Mouse (Mus musculus) testis, adult 2 months (tissue): ENCODE results near the gene Wnt5b. TPM values are rescaled to one million over a fixed set of nuclear protein-coding genes. Genes with fewer than 3 reads are reported as not detected.

Experiments
- H3K27ac ChIP-seq: fragments of 200-500 bp; 2 replicates; pipeline ENCODE4 v1.5.1; 2012; ENCODE audit warnings: low read depth, low read length; ENCODE audit not compliant: control insufficient read depth, insufficient read depth
- H3K27me3 ChIP-seq: fragments of 200-500 bp; 2 replicates; pipeline ENCODE4 v1.6.1; 2012; ENCODE audit warnings: mild to moderate bottlenecking, low read length, moderate library complexity; ENCODE audit not compliant: control insufficient read depth, insufficient read depth
- H3K36me3 ChIP-seq: fragments of 200-500 bp; 2 replicates; pipeline ENCODE4 v1.6.1; 2012; ENCODE audit warnings: mild to moderate bottlenecking, low read length; ENCODE audit not compliant: control insufficient read depth, insufficient read depth
- H3K4me1 ChIP-seq: fragments of 200-500 bp; 2 replicates; pipeline ENCODE4 v1.6.1; 2012; ENCODE audit warnings: low read length; ENCODE audit not compliant: control insufficient read depth, insufficient read depth
- H3K4me3 ChIP-seq: fragments of 200-500 bp; 2 replicates; pipeline ENCODE4 v1.5.1; 2012; ENCODE audit warnings: low read depth, mild to moderate bottlenecking, low read length, moderate library complexity, mixed read lengths; ENCODE audit not compliant: control insufficient read depth
- CTCF ChIP-seq: fragments of 200-500 bp; IDR thresholded peaks from 2 replicates; pipeline ENCODE4 v1.5.1; 2012; ENCODE audit warnings: low read depth, mild to moderate bottlenecking, inconsistent platforms, low read length, moderate library complexity; ENCODE audit not compliant: control insufficient read depth, insufficient read depth, insufficient replicate concordance
- POLR2A ChIP-seq: fragments of 200-500 bp; IDR thresholded peaks from 2 replicates; pipeline ENCODE4 v1.6.1; 2012; ENCODE audit warnings: low read depth, mild to moderate bottlenecking, inconsistent platforms, low read length, moderate library complexity; ENCODE audit not compliant: control insufficient read depth
- polyA plus RNA-seq: library from polyadenylated mRNA; depleted of rRNA; stranded (reverse); fragments of >200 nt; gene quantifications from 2 replicates; pipeline ENCODE4 v1.2.3, GENCODE M21; 2012

Gene Wnt5b
- polyA plus RNA-seq, 1 experiment, result 3.8 TPM

- no peaks in the 10 kb centered on the region for H3K27me3 ChIP-seq
- no peak overlapping the region for H3K27ac ChIP-seq
- peaks cover 4% of the 10 kb centered on the region for H3K4me1 ChIP-seq
- no peaks in the 10 kb centered on the region for H3K36me3 ChIP-seq
- TF ChIP-seq POLR2A, result no peak
- no peak for TF ChIP-seq CTCF
- H3K4me3 ChIP-seq, result no peak overlapping the region
These were observed 22.7 kb downstream of the Wnt5b start for GRCm38 (mm10) chr6:119521482-119521900.

DNA sequence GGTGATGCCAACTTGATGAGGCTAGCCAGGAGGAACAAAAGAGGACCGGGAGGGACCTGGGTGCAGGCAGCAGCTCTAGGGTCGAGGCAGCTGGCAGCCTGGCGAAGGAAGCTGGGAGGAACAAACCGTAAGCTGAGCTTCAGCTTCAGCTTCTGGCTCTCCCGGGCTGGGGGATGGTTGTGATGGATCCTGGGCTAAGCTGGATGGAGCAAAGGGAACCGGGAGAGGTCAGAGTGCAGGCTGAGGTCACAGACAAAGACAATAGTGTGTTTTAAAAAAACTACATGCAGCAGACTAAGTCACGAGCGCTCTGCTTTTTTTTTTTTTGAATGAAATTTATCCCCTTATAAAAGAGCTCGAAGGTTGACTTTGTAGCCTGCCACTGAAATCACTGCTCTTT lies 23.4 kb downstream of the Wnt5b start:
- H3K4me1 ChIP-seq, result no peaks in the 10 kb centered on the region
- H3K4me3 ChIP-seq, result no peak overlapping the region
- H3K36me3 ChIP-seq, result no peaks in the 10 kb centered on the region
- H3K27me3 ChIP-seq, result no peaks in the 10 kb centered on the region
- no peak for TF ChIP-seq CTCF
- no peak for TF ChIP-seq POLR2A
- H3K27ac ChIP-seq, result no peak overlapping the region

GRCm38 (mm10) chr6:119514085-119514484 lies 30.1 kb downstream of the Wnt5b start:
- Histone ChIP-seq H3K27me3 (no peaks in the 10 kb centered on the region), H3K36me3 (no peaks in the 10 kb centered on the region), H3K4me1 (no peaks in the 10 kb centered on the region), H3K4me3 (no peak overlapping the region), H3K27ac (no peak overlapping the region)
- no peak for TF ChIP-seq POLR2A
- TF ChIP-seq CTCF, result no peak

GRCm38 (mm10) chr6:119513452-119513851 lies 30.7 kb downstream of the Wnt5b start:
- Histone ChIP-seq H3K36me3 (no peaks in the 10 kb centered on the region), H3K4me1 (no peaks in the 10 kb centered on the region), H3K27ac (no peak overlapping the region), H3K4me3 (no peak overlapping the region), H3K27me3 (no peaks in the 10 kb centered on the region)
- no peak for TF ChIP-seq CTCF
- TF ChIP-seq POLR2A, result no peak

- H3K36me3 ChIP-seq, result no peaks in the 10 kb centered on the region
- no peaks in the 10 kb centered on the region for H3K4me1 ChIP-seq
- H3K4me3 ChIP-seq, result no peak overlapping the region
- no peak for TF ChIP-seq CTCF
- TF ChIP-seq POLR2A, result no peak
- no peak overlapping the region for H3K27ac ChIP-seq
- H3K27me3 ChIP-seq, result no peaks in the 10 kb centered on the region
These were observed 31.4 kb downstream of the Wnt5b start for GRCm38 (mm10) chr6:119512701-119513100.

DNA sequence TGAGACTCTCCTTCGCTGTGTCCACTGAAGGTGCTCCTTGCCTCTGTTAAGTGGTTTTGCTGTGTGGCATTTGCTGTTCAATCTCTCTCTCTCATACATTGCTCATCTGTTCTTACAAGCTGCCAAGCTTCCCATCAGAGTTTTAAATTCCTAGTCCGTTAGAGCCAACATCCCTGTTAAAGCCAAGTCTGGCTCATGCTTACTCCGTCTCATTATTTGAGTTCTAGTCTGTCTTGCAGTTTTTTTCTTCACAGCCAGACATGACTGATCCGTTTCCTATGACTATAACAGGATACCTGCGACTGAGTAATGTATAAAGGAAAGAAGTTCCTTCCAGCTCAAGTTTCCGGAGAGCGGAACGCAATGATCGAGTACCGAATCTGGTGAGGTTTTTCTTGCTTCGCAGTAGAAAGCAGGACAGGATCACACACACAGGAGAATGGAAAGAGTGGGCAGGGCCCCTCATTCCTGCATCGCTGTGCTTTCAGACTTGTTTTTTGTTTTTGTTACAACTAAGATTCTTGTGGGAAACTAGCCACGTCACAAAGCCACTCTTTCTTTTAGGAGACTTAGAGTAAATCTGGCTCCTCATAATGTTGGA lies 34.6 kb downstream of the Wnt5b start:
- TF ChIP-seq CTCF, result no peak
- no peak for TF ChIP-seq POLR2A

GRCm38 (mm10) chr6:119508634-119509375 lies 35.3 kb downstream of the Wnt5b start:
- Histone ChIP-seq H3K36me3 (no peaks in the 10 kb centered on the region), H3K27me3 (no peaks in the 10 kb centered on the region), H3K4me1 (no peaks in the 10 kb centered on the region), H3K27ac (no peak overlapping the region), H3K4me3 (no peak overlapping the region)
- TF ChIP-seq POLR2A (no peak), CTCF (no peak)

More for the DNA sequence above, 34.6 kb downstream of the Wnt5b start:
- Histone ChIP-seq H3K27me3 (no peaks in the 10 kb centered on the region), H3K4me3 (no peak overlapping the region), H3K27ac (no peak overlapping the region), H3K4me1 (no peaks in the 10 kb centered on the region), H3K36me3 (no peaks in the 10 kb centered on the region)
